Mouse (Mus musculus) thymus, postnatal 4 days (tissue): Measurements from ENCODE around the gene Fgd5.
"Not testable (repeated sequence)": the region's sequence is repeated elsewhere in the genome, so short reads cannot be mapped to it uniquely, and the experiment has no call there.

Source experiments
- DNase-seq: peaks from one replicate; pipeline ENCODE4 v3.0.0; 2021

The Fgd5 gene

GRCm38 (mm10) chr6:91978371-91979300 is at the start of gene Fgd5:
Gene Fgd5 (plus strand): TSS chr6:91978878.
- peak; percentile 29 for DNase-seq

GRCm38 (mm10) chr6:91931231-91931630 is 47.4 kb upstream of the Fgd5 start:
- no peak for DNase-seq

GRCm38 (mm10) chr6:91938491-91938890 is 40.2 kb upstream of the Fgd5 start:
- DNase-seq, result no peak

GRCm38 (mm10) chr6:91948426-91948825 is 30.3 kb upstream of the Fgd5 start:
- DNase-seq, result no peak

- not testable (repeated sequence) for DNase-seq
These were observed 20.7 kb upstream of the Fgd5 start for GRCm38 (mm10) chr6:91958015-91958414.

- DNase-seq, result no peak
These were observed 18.5 kb upstream of the Fgd5 start for GRCm38 (mm10) chr6:91960028-91960811.

GRCm38 (mm10) chr6:91963429-91963828 is 15.2 kb upstream of the Fgd5 start:
- DNase-seq, result no peak

GRCm38 (mm10) chr6:91965060-91965459 is 13.6 kb upstream of the Fgd5 start:
- no peak for DNase-seq

GRCm38 (mm10) chr6:91966006-91966405 is 12.7 kb upstream of the Fgd5 start:
- no peak for DNase-seq

GRCm38 (mm10) chr6:91972201-91972646 is 6.5 kb upstream of the Fgd5 start:
- DNase-seq, result peak; percentile 16

- no peak for DNase-seq
These were observed 4.7 kb upstream of the Fgd5 start for GRCm38 (mm10) chr6:91973972-91974371.

GRCm38 (mm10) chr6:91979301-91979996 is 771 bp downstream of the Fgd5 start:
- DNase-seq, result no peak

GRCm38 (mm10) chr6:91980011-91980410 is 1.3 kb downstream of the Fgd5 start:
- DNase-seq, result no peak

- no peak for DNase-seq
These were observed 11.4 kb downstream of the Fgd5 start for GRCm38 (mm10) chr6:91990101-91990500.

GRCm38 (mm10) chr6:91992823-91993222 is 14.1 kb downstream of the Fgd5 start:
- DNase-seq, result no peak

GRCm38 (mm10) chr6:91993795-91994505 is 15.3 kb downstream of the Fgd5 start:
- DNase-seq, result no peak

GRCm38 (mm10) chr6:91996072-91996471 is 17.4 kb downstream of the Fgd5 start:
- DNase-seq, result no peak

- no peak for DNase-seq
These were observed 24.0 kb downstream of the Fgd5 start for GRCm38 (mm10) chr6:92002558-92003285.

GRCm38 (mm10) chr6:92003646-92004045 is 25.0 kb downstream of the Fgd5 start:
- no peak for DNase-seq

GRCm38 (mm10) chr6:92004137-92004805 is 25.6 kb downstream of the Fgd5 start:
- DNase-seq, result no peak

GRCm38 (mm10) chr6:92004806-92005205 is 26.1 kb downstream of the Fgd5 start:
- no peak for DNase-seq
